Mouse (Mus musculus) embryonic facial prominence, embryonic 14.5 days (tissue): Measurements from ENCODE around the gene Aqp11. TPM values are rescaled to one million over a fixed set of nuclear protein-coding genes. Genes with fewer than 3 reads are reported as not detected.

ENCODE experiments used
- ATAC-seq: fragments of 200-750 bp; cut with Nextera tagmentation; 2 replicates; pipeline ENCODE4 v1.8.0; 2017; ENCODE audit warnings: low read depth, moderate number of reproducible peaks, moderate TSS enrichment
- DNase-seq: peaks from one replicate; pipeline ENCODE4 v3.0.0-alpha.2; 2015; ENCODE audit warnings: low spot score
- H3K27ac ChIP-seq: fragments of 300-500 bp; sonication (generic); replicated peaks from 2 replicates; pipeline ENCODE4 v1.5.1; 2014; ENCODE audit warnings: low read depth, mild to moderate bottlenecking, low read length, moderate library complexity
- H3K27me3 ChIP-seq: fragments of 300-500 bp; sonication (generic); replicated peaks from 2 replicates; pipeline ENCODE4 v1.6.1; 2014; ENCODE audit warnings: low read length; ENCODE audit not compliant: control insufficient read depth, insufficient read depth
- H3K36me3 ChIP-seq: fragments of 300-500 bp; sonication (generic); 2 replicates; pipeline ENCODE4 v1.6.1; 2014; ENCODE audit warnings: low read length, mixed read lengths; ENCODE audit not compliant: control insufficient read depth, insufficient read depth
- H3K4me1 ChIP-seq: fragments of 300-500 bp; sonication (generic); 2 replicates; pipeline ENCODE4 v1.6.1; 2014; ENCODE audit warnings: antibody characterized with exemption, low read length; ENCODE audit not compliant: control insufficient read depth, insufficient read depth
- H3K4me2 ChIP-seq: fragments of 300-500 bp; sonication (generic); 2 replicates; pipeline ENCODE4 v1.6.1; 2014; ENCODE audit warnings: low read depth, mild to moderate bottlenecking, low read length, moderate library complexity, mixed read lengths
- H3K4me3 ChIP-seq: fragments of 300-500 bp; sonication (generic); 2 replicates; pipeline ENCODE4 v1.5.1; 2014; ENCODE audit warnings: low read depth, mild to moderate bottlenecking, low read length
- H3K9ac ChIP-seq: fragments of 300-500 bp; sonication (generic); 2 replicates; pipeline ENCODE4 v1.6.1; 2014; ENCODE audit warnings: low read depth, mild to moderate bottlenecking, low read length, moderate library complexity, mixed read lengths
- H3K9me3 ChIP-seq: fragments of 300-500 bp; sonication (generic); 2 replicates; pipeline ENCODE4 v1.6.1; 2016; ENCODE audit warnings: low read length; ENCODE audit not compliant: control insufficient read depth
- WGBS: fragments of 180-500 bp; shearing (Covaris S2); extraction: QIAGEN DNeasy Blood & Tissue Kit; methylation state at CpG from one replicate; pipeline ENCODE4 v1.1.7; 2014; 5-methylcytosine and 5-hydroxymethylcytosine counted together
- polyA plus RNA-seq: library from polyadenylated mRNA; unstranded; fragments of >200 nt; fragmentation: Nextera tagmentation; extraction: Ambion mirVana; gene quantifications from 2 replicates; pipeline ENCODE4 v1.2.1, GENCODE M21; 2014

Aqp11 gene
- polyA plus RNA-seq, 1 experiment from 2014 or later = 4.4 TPM

GRCm38 (mm10) chr7:97770841-97771620, 32.9 kb upstream of the Aqp11 start:
- DNase-seq (no peak), ATAC-seq (no peak)
- Histone ChIP-seq H3K27me3 (no peaks in the 10 kb centered on the region), H3K9ac (no peak overlapping the region), H3K4me3 (no peak overlapping the region), H3K27ac (no peak overlapping the region), H3K4me2 (no peak overlapping the region), H3K9me3 (no peaks in the 10 kb centered on the region), H3K36me3 (no peaks in the 10 kb centered on the region), H3K4me1 (no peaks in the 10 kb centered on the region)
- WGBS = 86% methylated on average over 6 of the region's 6 CpGs

- Histone ChIP-seq H3K9ac (no peak overlapping the region), H3K4me3 (no peak overlapping the region), H3K27ac (no peak overlapping the region), H3K27me3 (no peaks in the 10 kb centered on the region), H3K36me3 (no peaks in the 10 kb centered on the region), H3K4me2 (no peak overlapping the region), H3K9me3 (no peaks in the 10 kb centered on the region), H3K4me1 (no peaks in the 10 kb centered on the region)
- 69% methylated on average over 4 of the region's 4 CpGs for WGBS
- ATAC-seq = no peak
- no peak for DNase-seq
Observed at GRCm38 (mm10) chr7:97769020-97769419, 30.9 kb upstream of the Aqp11 start.

GRCm38 (mm10) chr7:97767841-97768240, 29.8 kb upstream of the Aqp11 start:
- H3K27me3 ChIP-seq = no peaks in the 10 kb centered on the region
- no peak for ATAC-seq
- WGBS = 71% methylated on average over 8 of the region's 8 CpGs

GRCm38 (mm10) chr7:97766406-97767166, 28.5 kb upstream of the Aqp11 start:
- WGBS = 71% methylated on average over 9 of the region's 9 CpGs

More at GRCm38 (mm10) chr7:97767841-97768240, 29.8 kb upstream of the Aqp11 start:
- no peak for DNase-seq
- Histone ChIP-seq H3K27ac (no peak overlapping the region), H3K4me1 (no peaks in the 10 kb centered on the region), H3K9me3 (no peaks in the 10 kb centered on the region), H3K9ac (no peak overlapping the region), H3K4me3 (no peak overlapping the region), H3K4me2 (no peak overlapping the region), H3K36me3 (no peaks in the 10 kb centered on the region)

GRCm38 (mm10) chr7:97765963-97766347, 27.9 kb upstream of the Aqp11 start:
- Histone ChIP-seq H3K27me3 (no peaks in the 10 kb centered on the region), H3K4me1 (no peaks in the 10 kb centered on the region)
- ATAC-seq = no peak

More at GRCm38 (mm10) chr7:97766406-97767166, 28.5 kb upstream of the Aqp11 start:
- ATAC-seq = no peak
- H3K27ac ChIP-seq = no peak overlapping the region
- no peaks in the 10 kb centered on the region for H3K9me3 ChIP-seq
- H3K4me1 ChIP-seq = no peaks in the 10 kb centered on the region
- H3K27me3 ChIP-seq = no peaks in the 10 kb centered on the region
- no peak overlapping the region for H3K4me3 ChIP-seq
- H3K36me3 ChIP-seq = no peaks in the 10 kb centered on the region
- no peak overlapping the region for H3K9ac ChIP-seq
- no peak for DNase-seq
- H3K4me2 ChIP-seq = no peak overlapping the region

GRCm38 (mm10) chr7:97765181-97765962, 27.3 kb upstream of the Aqp11 start:
- H3K36me3 ChIP-seq = no peaks in the 10 kb centered on the region
- no peak overlapping the region for H3K4me3 ChIP-seq
- no peaks in the 10 kb centered on the region for H3K9me3 ChIP-seq
- H3K27ac ChIP-seq = no peak overlapping the region
- DNase-seq = peak; percentile 36
- H3K27me3 ChIP-seq = no peaks in the 10 kb centered on the region
- H3K9ac ChIP-seq = no peak overlapping the region
- H3K4me2 ChIP-seq = no peak overlapping the region
- ATAC-seq = no peak
- no peaks in the 10 kb centered on the region for H3K4me1 ChIP-seq
- 92% methylated on average over 21 of the region's 21 CpGs for WGBS

More at GRCm38 (mm10) chr7:97765963-97766347, 27.9 kb upstream of the Aqp11 start:
- H3K27ac ChIP-seq = no peak overlapping the region
- H3K36me3 ChIP-seq = no peaks in the 10 kb centered on the region
- H3K4me2 ChIP-seq = no peak overlapping the region
- DNase-seq = no peak
- H3K4me3 ChIP-seq = no peak overlapping the region
- WGBS = 81% methylated on average over 5 of the region's 5 CpGs
- no peak overlapping the region for H3K9ac ChIP-seq
- no peaks in the 10 kb centered on the region for H3K9me3 ChIP-seq

- no peak overlapping the region for H3K9ac ChIP-seq
- no peaks in the 10 kb centered on the region for H3K27me3 ChIP-seq
- H3K4me2 ChIP-seq = no peak overlapping the region
- H3K27ac ChIP-seq = no peak overlapping the region
- H3K4me3 ChIP-seq = no peak overlapping the region
- H3K9me3 ChIP-seq = no peaks in the 10 kb centered on the region
- ATAC-seq = no peak
- 70% methylated on average over 11 of the region's 11 CpGs for WGBS
- DNase-seq = no peak
- no peaks in the 10 kb centered on the region for H3K36me3 ChIP-seq
- H3K4me1 ChIP-seq = no peaks in the 10 kb centered on the region
Observed at GRCm38 (mm10) chr7:97764591-97764990, 26.5 kb upstream of the Aqp11 start.
